Mouse (Mus musculus) hindbrain, postnatal 0 days (tissue): ENCODE data around the gene Wt1. TPM values are rescaled to one million over a fixed set of nuclear protein-coding genes. Genes with fewer than 3 reads are reported as not detected.

ENCODE experiments used
- ATAC-seq: fragments of 200-750 bp; cut with Nextera tagmentation; 2 replicates; pipeline ENCODE4 v1.8.0; 2017; ENCODE audit warnings: mild to moderate bottlenecking, moderate TSS enrichment, moderate library complexity
- DNase-seq: peaks from one replicate; pipeline ENCODE4 v3.0.0-alpha.2; 2015; ENCODE audit warnings: low spot score
- H3K27ac ChIP-seq: fragments of 300-500 bp; sonication (generic); 2 replicates; pipeline ENCODE4 v1.5.1; 2014; ENCODE audit warnings: mild to moderate bottlenecking
- H3K27me3 ChIP-seq: fragments of 300-500 bp; sonication (generic); 2 replicates; pipeline ENCODE4 v1.6.1; 2014; ENCODE audit warnings: low read length, mixed read lengths; ENCODE audit not compliant: insufficient read depth
- H3K36me3 ChIP-seq: fragments of 300-500 bp; sonication (generic); 2 replicates; pipeline ENCODE4 v1.6.1; 2014; ENCODE audit warnings: low read length, mixed read lengths; ENCODE audit not compliant: insufficient read depth
- H3K4me1 ChIP-seq: fragments of 300-500 bp; sonication (generic); 2 replicates; pipeline ENCODE4 v1.6.1; 2014; ENCODE audit warnings: antibody characterized with exemption, low read length, mixed read lengths; ENCODE audit not compliant: insufficient read depth
- H3K4me2 ChIP-seq: fragments of 300-500 bp; sonication (generic); 2 replicates; pipeline ENCODE4 v1.6.1; 2014; ENCODE audit warnings: low read depth, mild to moderate bottlenecking, low read length, moderate library complexity, mixed read lengths
- H3K4me3 ChIP-seq: fragments of 300-500 bp; sonication (generic); 2 replicates; pipeline ENCODE4 v1.5.1; 2014; ENCODE audit warnings: low read length
- H3K9ac ChIP-seq: fragments of 300-500 bp; sonication (generic); replicated peaks from 2 replicates; pipeline ENCODE4 v1.6.1; 2014; ENCODE audit warnings: mild to moderate bottlenecking, low read length, moderate library complexity, mixed read lengths
- H3K9me3 ChIP-seq: fragments of 300-500 bp; sonication (generic); 2 replicates; pipeline ENCODE4 v1.6.1; 2016; ENCODE audit warnings: low read length, mixed read lengths
- CTCF ChIP-seq: IDR thresholded peaks from 2 replicates; pipeline ENCODE4 v1.5.1; 2016; ENCODE audit warnings: antibody characterized with exemption, control low read depth, low read depth
- WGBS: fragments of 180-500 bp; shearing (Covaris S2); extraction: QIAGEN DNeasy Blood & Tissue Kit; methylation state at CpG from one replicate; pipeline ENCODE4 v1.1.7; 2014; 5-methylcytosine and 5-hydroxymethylcytosine counted together
- polyA plus RNA-seq: library from polyadenylated mRNA; unstranded; fragments of >200 nt; fragmentation: Nextera tagmentation; extraction: Ambion mirVana; gene quantifications from 2 replicates; pipeline ENCODE4 v1.2.1, GENCODE M21; 2015
- total RNA-seq: library from RNA; depleted of rRNA; stranded (reverse); fragments of >200 nt; gene quantifications from 2 replicates; pipeline ENCODE4 v1.2.3, GENCODE M21; 2014

The Wt1 gene
- total and polyA plus RNA-seq, 2 experiments from 2014 or later = 0.56 to 1.9 TPM

DNA sequence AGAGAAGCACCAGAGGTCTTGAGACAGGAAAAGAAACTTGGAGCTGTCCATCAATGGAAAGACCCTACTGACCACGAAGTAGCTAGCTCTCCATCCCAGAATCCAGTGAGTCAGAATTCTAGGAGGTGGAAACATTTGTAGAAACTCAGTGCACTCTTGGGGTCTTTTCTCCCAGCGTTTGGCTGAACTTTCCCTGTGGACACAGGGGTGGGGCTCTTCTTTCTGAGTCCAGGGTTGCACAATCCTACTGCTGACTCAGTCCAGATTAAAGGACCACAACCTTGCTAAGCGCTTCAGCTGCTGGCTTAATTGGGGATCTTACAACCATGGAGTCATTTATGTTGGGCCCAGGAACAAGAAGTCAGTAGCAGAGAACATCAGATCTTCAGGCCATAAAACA lies 41.8 kb downstream of the Wt1 start:
- Histone ChIP-seq H3K27me3 (no peaks in the 10 kb centered on the region), H3K27ac (no peak overlapping the region), H3K9ac (no peak overlapping the region), H3K9me3 (no peaks in the 10 kb centered on the region), H3K4me3 (no peak overlapping the region), H3K4me1 (no peaks in the 10 kb centered on the region), H3K4me2 (no peak overlapping the region), H3K36me3 (no peaks in the 10 kb centered on the region)
- no peak for DNase-seq
- WGBS = 86% methylated on average over 3 of the region's 3 CpGs
- no peak for TF ChIP-seq CTCF
- no peak for ATAC-seq

GRCm38 (mm10) chr2:105174254-105174653 lies 47.9 kb downstream of the Wt1 start:
- no peak for DNase-seq
- Histone ChIP-seq H3K36me3 (no peaks in the 10 kb centered on the region), H3K9me3 (no peaks in the 10 kb centered on the region), H3K27me3 (no peaks in the 10 kb centered on the region), H3K27ac (no peak overlapping the region), H3K4me3 (no peak overlapping the region), H3K4me2 (no peak overlapping the region), H3K9ac (no peak overlapping the region), H3K4me1 (no peaks in the 10 kb centered on the region)
- TF ChIP-seq CTCF = no peak
- no peak for ATAC-seq
- WGBS = 75% methylated on average over 2 of the region's 2 CpGs

- H3K9me3 ChIP-seq = 0 out of 2 replicates have a peak, but pooled peaks cover 3% of the 10 kb centered on the region
- no peaks in the 10 kb centered on the region for H3K27me3 ChIP-seq
- H3K4me2 ChIP-seq = no peak overlapping the region
- H3K4me3 ChIP-seq = no peak overlapping the region
- no peak for ATAC-seq
- 89% methylated on average over 12 of the region's 12 CpGs for WGBS
- no peaks in the 10 kb centered on the region for H3K4me1 ChIP-seq
- no peaks in the 10 kb centered on the region for H3K36me3 ChIP-seq
- no peak for DNase-seq
- no peak overlapping the region for H3K27ac ChIP-seq
- TF ChIP-seq CTCF = no peak
- H3K9ac ChIP-seq = no peak overlapping the region
Observed at GRCm38 (mm10) chr2:105178871-105179270, 52.5 kb downstream of the Wt1 start.

GRCm38 (mm10) chr2:105182501-105182900 lies 56.2 kb downstream of the Wt1 start:
- no peak overlapping the region for H3K9ac ChIP-seq
- no peak for TF ChIP-seq CTCF
- H3K27ac ChIP-seq = no peak overlapping the region
- H3K4me2 ChIP-seq = no peak overlapping the region
- ATAC-seq (no peak), DNase-seq (no peak)
- no peak overlapping the region for H3K4me3 ChIP-seq
- H3K27me3 ChIP-seq = no peaks in the 10 kb centered on the region
- no peaks in the 10 kb centered on the region for H3K36me3 ChIP-seq
- H3K4me1 ChIP-seq = no peaks in the 10 kb centered on the region
- 37% methylated on average over 6 of the region's 6 CpGs for WGBS
- H3K9me3 ChIP-seq = 0 out of 2 replicates have a peak, but pooled peaks cover 3% of the 10 kb centered on the region

DNA sequence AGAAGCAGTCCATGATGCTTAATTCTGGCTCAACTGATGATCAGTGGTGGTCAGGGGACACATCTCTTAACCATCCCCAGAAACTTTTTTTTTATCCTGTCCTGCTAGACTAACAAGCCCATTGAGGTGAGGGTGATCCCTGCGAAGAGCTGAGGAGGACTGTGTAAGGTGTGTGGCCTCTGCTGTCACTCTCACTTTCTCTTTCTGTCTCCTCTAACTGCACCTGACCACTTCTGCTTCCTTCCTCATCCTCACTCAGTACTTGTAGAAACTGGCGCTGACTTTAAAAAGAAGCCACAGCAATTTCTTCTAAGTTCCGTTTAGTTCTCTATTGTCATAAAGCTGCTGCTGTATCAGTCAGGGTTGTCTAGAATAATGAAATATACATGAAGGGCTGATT lies 58.8 kb downstream of the Wt1 start:
- no peak for DNase-seq
- Histone ChIP-seq H3K4me1 (no peaks in the 10 kb centered on the region), H3K36me3 (no peaks in the 10 kb centered on the region), H3K27me3 (no peaks in the 10 kb centered on the region), H3K27ac (no peak overlapping the region), H3K9me3 (no peaks in the 10 kb centered on the region), H3K4me2 (no peak overlapping the region), H3K9ac (no peak overlapping the region), H3K4me3 (no peak overlapping the region)
- no peak for ATAC-seq
- TF ChIP-seq CTCF = no peak
- WGBS = 87% methylated on average over 3 of the region's 3 CpGs

DNA sequence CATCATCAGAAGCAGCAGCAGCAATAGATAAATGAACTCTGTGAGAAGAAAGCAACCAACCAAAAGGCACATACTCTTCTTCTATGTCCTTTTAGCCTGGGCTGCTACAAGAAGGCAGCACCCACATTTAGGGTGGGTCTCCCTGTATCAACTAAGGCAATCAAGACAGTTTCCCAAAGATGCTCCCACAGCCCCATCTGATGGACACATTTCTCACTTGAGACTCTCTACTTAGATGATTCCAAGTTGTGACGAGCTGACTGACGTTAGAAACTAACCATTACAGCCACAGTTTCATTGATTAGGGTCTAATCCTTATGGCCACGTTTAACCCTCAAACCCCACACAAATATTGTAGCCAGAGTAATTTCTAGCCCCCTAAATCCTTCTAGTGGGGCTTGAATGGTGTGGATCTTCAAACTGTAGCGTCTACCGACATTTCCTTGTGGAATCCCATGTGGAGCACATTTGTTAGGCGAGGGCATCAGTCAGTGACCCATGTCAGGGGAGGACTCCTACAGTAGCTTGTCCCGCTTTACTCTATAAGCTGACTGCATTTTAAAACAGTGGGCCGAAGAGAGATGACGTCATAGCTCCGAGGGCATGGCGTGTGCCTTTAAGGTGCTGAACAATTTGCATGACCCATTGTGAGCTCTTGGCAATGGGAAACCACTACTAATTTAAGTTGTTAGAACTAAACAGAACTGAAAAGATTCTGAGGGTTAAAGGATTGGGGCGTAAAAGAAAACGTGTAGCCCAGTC lies 59.6 kb downstream of the Wt1 start:
- Histone ChIP-seq H3K4me1 (no peaks in the 10 kb centered on the region), H3K9ac (no peak overlapping the region), H3K27me3 (no peaks in the 10 kb centered on the region), H3K9me3 (no peaks in the 10 kb centered on the region), H3K4me3 (no peak overlapping the region), H3K27ac (no peak overlapping the region), H3K36me3 (no peaks in the 10 kb centered on the region), H3K4me2 (no peak overlapping the region)
- 81% methylated on average over 13 of the region's 13 CpGs for WGBS
- TF ChIP-seq CTCF = no peak
- ATAC-seq = no peak
- no peak for DNase-seq

GRCm38 (mm10) chr2:105186591-105186990 lies 60.3 kb downstream of the Wt1 start:
- ATAC-seq = no peak
- no peaks in the 10 kb centered on the region for H3K9me3 ChIP-seq
- H3K4me3 ChIP-seq = no peak overlapping the region
- WGBS = 86% methylated on average over 5 of the region's 5 CpGs
- H3K9ac ChIP-seq = no peak overlapping the region
- TF ChIP-seq CTCF = no peak
- H3K4me1 ChIP-seq = no peaks in the 10 kb centered on the region
- H3K4me2 ChIP-seq = no peak overlapping the region
- DNase-seq = no peak
- no peak overlapping the region for H3K27ac ChIP-seq
- no peaks in the 10 kb centered on the region for H3K27me3 ChIP-seq
- no peaks in the 10 kb centered on the region for H3K36me3 ChIP-seq
